Comparison of ENCODE assay signal across 15 mouse cellular contexts in the genomic region with DNA sequence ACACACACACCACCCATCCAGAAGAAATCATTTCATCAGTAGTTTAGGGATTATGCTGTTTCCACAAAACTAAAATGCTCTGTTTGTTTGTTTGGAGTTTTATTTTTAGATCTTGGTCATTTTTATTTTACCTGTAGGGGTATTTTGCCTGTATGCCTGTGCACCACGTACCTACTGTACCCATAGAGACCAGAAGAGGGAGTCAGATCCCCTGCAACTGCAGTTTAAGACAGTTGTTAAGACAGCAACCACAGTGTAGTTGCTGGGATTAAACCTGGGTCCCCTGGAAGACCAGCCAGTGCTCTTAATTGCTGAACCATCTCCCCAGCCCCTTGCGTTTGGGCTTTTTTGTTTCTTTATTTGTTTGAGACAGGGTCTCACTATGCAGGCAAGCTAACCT. TPM values are rescaled to one million over a fixed set of nuclear protein-coding genes. Genes with fewer than 3 reads are reported as not detected.
A peak's percentile ranks its signal among the peaks of the same experiment; 100 is the strongest.
DNase-seq lines count a peak whose midpoint lies in the region; ATAC-seq and TF ChIP-seq lines count a peak whose summit lies in the region.
"Had no signal": no experiment of that assay in that cellular context is flagged by ENCODE, and none has a peak within 500 bp of the region (broad histone marks: within the 10 kb centered on the region; RNA-seq: fewer than 3 reads in every experiment).

No protein-coding gene starts in this region.

- TF ChIP-seq CTCF in gastrocnemius, adult 2 months (IDR thresholded peaks at IDR 0.05): peak; percentile 53
- TF ChIP-seq CTCF in midbrain, postnatal 0 days (IDR thresholded peaks at IDR 0.05): peak; percentile 64
- TF ChIP-seq CTCF in cortical plate, adult 2 months (IDR thresholded peaks at IDR 0.05; ENCODE audit: extremely low read depth, insufficient read depth, low read length): peak; percentile 51

- H3K4me1 ChIP-seq in midbrain, postnatal 0 days (ENCODE audit: insufficient read depth, low read length): no peaks in the 10 kb centered on the region
- H3K4me1 ChIP-seq in midbrain, embryonic 15.5 days: no peaks in the 10 kb centered on the region; the same call in 1 of the 2 replicates
- H3K4me1 ChIP-seq in cortical plate, adult 2 months (ENCODE audit: control insufficient read depth, insufficient read depth, low read length): peaks cover 2% of the 10 kb centered on the region; the same call in 1 of the 2 replicates

- peaks cover 14% of the 10 kb centered on the region for H3K36me3 ChIP-seq in midbrain, postnatal 0 days (ENCODE audit: insufficient read depth, low read length)
- peaks cover 4% of the 10 kb centered on the region; the same call in 1 of the 2 replicates for H3K36me3 ChIP-seq in midbrain, embryonic 15.5 days (replicated peaks)
- H3K36me3 ChIP-seq: embryonic facial prominence, embryonic 15.5 days had no signal

- 55% methylated on average over 2 of the region's 2 CpGs for WGBS in midbrain, postnatal 0 days
- WGBS in midbrain, embryonic 15.5 days: 40% methylated on average over 2 of the region's 2 CpGs

- no peaks in the 10 kb centered on the region for H3K27me3 ChIP-seq in midbrain, postnatal 0 days (ENCODE audit: insufficient read depth, low read length)
- H3K27me3 ChIP-seq in midbrain, embryonic 15.5 days (replicated peaks): no peaks in the 10 kb centered on the region
- H3K27me3 ChIP-seq: embryonic facial prominence, embryonic 15.5 days; hindbrain, embryonic 13.5 days; neural tube, embryonic 12.5 days had no signal

- no peak overlapping the region for H3K9ac ChIP-seq in midbrain, postnatal 0 days (replicated peaks; ENCODE audit: low read length, poor library complexity, severe bottlenecking)
- no peak overlapping the region for H3K9ac ChIP-seq in midbrain, embryonic 15.5 days
- H3K9ac ChIP-seq: embryonic facial prominence, embryonic 15.5 days; hindbrain, embryonic 13.5 days; neural tube, embryonic 12.5 days had no signal

- no peak for TF ChIP-seq POLR2A in cortical plate, adult 2 months (IDR thresholded peaks at IDR 0.05; ENCODE audit: extremely low read depth, insufficient read depth, low read length)

- no peak overlapping the region for H3K4me2 ChIP-seq in midbrain, postnatal 0 days (ENCODE audit: low read depth, low read length, poor library complexity, severe bottlenecking)
- H3K4me2 ChIP-seq in midbrain, embryonic 15.5 days: no peak overlapping the region
- H3K4me2 ChIP-seq: embryonic facial prominence, embryonic 15.5 days; hindbrain, embryonic 13.5 days; neural tube, embryonic 12.5 days had no signal

- no peak overlapping the region for H3K27ac ChIP-seq in gastrocnemius, adult 2 months
- H3K27ac ChIP-seq in midbrain, postnatal 0 days (ENCODE audit: low read depth, low read length): no peak overlapping the region
- no peak overlapping the region for H3K27ac ChIP-seq in midbrain, embryonic 15.5 days
- no peak overlapping the region for H3K27ac ChIP-seq in cortical plate, adult 2 months (ENCODE audit: insufficient read depth, low read length)
- H3K27ac ChIP-seq: embryonic facial prominence, embryonic 15.5 days; hindbrain, embryonic 13.5 days; limb, embryonic 10.5 days; neural tube, embryonic 12.5 days had no signal

- H3K4me3 ChIP-seq in gastrocnemius, adult 2 months: no peak overlapping the region
- no peak overlapping the region for H3K4me3 ChIP-seq in midbrain, postnatal 0 days (ENCODE audit: low read depth, low read length)
- H3K4me3 ChIP-seq in midbrain, embryonic 15.5 days: no peak overlapping the region
- H3K4me3 ChIP-seq in cortical plate, adult 2 months (ENCODE audit: insufficient read depth, low read length): no peak overlapping the region
- H3K4me3 ChIP-seq: embryonic facial prominence, embryonic 15.5 days; hindbrain, embryonic 13.5 days; limb, embryonic 10.5 days; neural tube, embryonic 12.5 days had no signal

- H3K9me3 ChIP-seq in midbrain, postnatal 0 days (ENCODE audit: low read length): no peaks in the 10 kb centered on the region
- no peaks in the 10 kb centered on the region for H3K9me3 ChIP-seq in midbrain, embryonic 15.5 days
- H3K9me3 ChIP-seq: embryonic facial prominence, embryonic 15.5 days; hindbrain, embryonic 13.5 days; limb, embryonic 10.5 days; neural tube, embryonic 12.5 days had no signal

- no peak for DNase-seq in gastrocnemius, adult 2 months
- DNase-seq in gastrocnemius, postnatal 25 days: no peak
- DNase-seq in midbrain, postnatal 0 days (ENCODE audit: low spot score): peak; percentile 30
- no peak for DNase-seq in layer of hippocampus, adult 8-10 months (ENCODE audit: low spot score in 2 of 2)
- no peak for DNase-seq in thymus, postnatal 14 days
- no peak for DNase-seq in thymus, postnatal 4 days
- DNase-seq: gastrocnemius, postnatal 10 days; right cerebral cortex, postnatal 14 days had no signal

- no peak for ATAC-seq in midbrain, postnatal 0 days (ENCODE audit: low FRiP score)
- no peak for ATAC-seq in midbrain, embryonic 15.5 days (replicated peaks)
- ATAC-seq: activated CD4-positive, CD25-positive, alpha-beta regulatory T cell, adult 4 months had no signal

- intact Hi-C loops in gastrocnemius, adult 2 months (cut with DNase I): no loop called here

RNA-seq across cellular contexts. Expression of gene Mpp2, which starts 19.3 kb away (rescaled TPM):
- total RNA-seq in gastrocnemius, adult 2 months (2021): 1 to 10 TPM; 1.2 TPM
- total RNA-seq in gastrocnemius, postnatal 25 days (2021): 1 to 10 TPM; 1.2 to 2.1 TPM
- 59.1 and 68.4 TPM in 2 replicates for total RNA-seq in midbrain, postnatal 0 days (2014; rRNA removed)
- 33.9 and 40.7 TPM in 2 replicates for polyA plus RNA-seq in midbrain, postnatal 0 days (2015; fragmentation: Nextera tagmentation; extraction: Ambion mirVana)
- 33.4 and 36.4 TPM in 2 replicates for polyA plus RNA-seq in midbrain, embryonic 15.5 days (2015; fragmentation: Nextera tagmentation; extraction: Ambion mirVana)
- polyA plus RNA-seq in cortical plate, adult 2 months (2012; rRNA removed): 128 and 133 TPM in 2 replicates
- 100 to 1,000 TPM; 118 to 152 (median 135) TPM for total RNA-seq in layer of hippocampus, adult 8-10 months (2022)

RNA-seq across cellular contexts. Expression of gene Cd300lg, which starts 27.7 kb away (rescaled TPM):
- 10 to 100 TPM; 17.6 to 18.9 TPM for total RNA-seq in gastrocnemius, adult 2 months (2021)
- total RNA-seq in gastrocnemius, postnatal 25 days (2021): 10 to 100 TPM; 13.1 to 16.5 TPM
- 0.14 TPM in 1 of 2 replicates, not detected in the other for total RNA-seq in midbrain, postnatal 0 days (2014; rRNA removed)
- 0.25 TPM in 2 replicates for polyA plus RNA-seq in midbrain, postnatal 0 days (2015; fragmentation: Nextera tagmentation; extraction: Ambion mirVana)
- 0.31 and 0.43 TPM in 2 replicates for polyA plus RNA-seq in midbrain, embryonic 15.5 days (2015; fragmentation: Nextera tagmentation; extraction: Ambion mirVana)
- polyA plus RNA-seq in cortical plate, adult 2 months (2012; rRNA removed): 0.15 and 0.19 TPM in 2 replicates
- not detected for total RNA-seq in layer of hippocampus, adult 8-10 months (2022)

RNA-seq across cellular contexts. Expression of gene Ppy, which starts 32.1 kb away (rescaled TPM):
- not detected for total RNA-seq in gastrocnemius, adult 2 months (2021)
- not detected for total RNA-seq in gastrocnemius, postnatal 25 days (2021)
- total RNA-seq in midbrain, postnatal 0 days (2014; rRNA removed): not detected in 2 replicates
- polyA plus RNA-seq in midbrain, postnatal 0 days (2015; fragmentation: Nextera tagmentation; extraction: Ambion mirVana): not detected in 2 replicates
- polyA plus RNA-seq in midbrain, embryonic 15.5 days (2015; fragmentation: Nextera tagmentation; extraction: Ambion mirVana): not detected in 2 replicates
- not detected in 2 replicates for polyA plus RNA-seq in cortical plate, adult 2 months (2012; rRNA removed)
- total RNA-seq in layer of hippocampus, adult 8-10 months (2022): not detected
- total RNA-seq: gastrocnemius, postnatal 10 days had no signal
- polyA plus RNA-seq: activated CD4-positive, CD25-positive, alpha-beta regulatory T cell, adult 4 months; embryonic facial prominence, embryonic 15.5 days; hindbrain, embryonic 13.5 days; limb, embryonic 10.5 days; neural tube, embryonic 12.5 days had no signal

RNA-seq across cellular contexts. Expression of gene Pyy, which starts 38.7 kb away (rescaled TPM):
- not detected for total RNA-seq in gastrocnemius, adult 2 months (2021)
- not detected for total RNA-seq in gastrocnemius, postnatal 25 days (2021)
- not detected in 2 replicates for total RNA-seq in midbrain, postnatal 0 days (2014; rRNA removed)
- not detected in 2 replicates for polyA plus RNA-seq in midbrain, postnatal 0 days (2015; fragmentation: Nextera tagmentation; extraction: Ambion mirVana)
- not detected in 2 replicates for polyA plus RNA-seq in midbrain, embryonic 15.5 days (2015; fragmentation: Nextera tagmentation; extraction: Ambion mirVana)
- not detected in 2 replicates for polyA plus RNA-seq in cortical plate, adult 2 months (2012; rRNA removed)
- total RNA-seq in layer of hippocampus, adult 8-10 months (2022): not detected
- total RNA-seq: gastrocnemius, postnatal 10 days had no signal
- polyA plus RNA-seq: activated CD4-positive, CD25-positive, alpha-beta regulatory T cell, adult 4 months; embryonic facial prominence, embryonic 15.5 days; limb, embryonic 10.5 days; neural tube, embryonic 12.5 days had no signal

RNA-seq across cellular contexts. Expression of gene Mpp3, which starts 40.7 kb away (rescaled TPM):
- total RNA-seq in gastrocnemius, adult 2 months (2021): 10 to 100 TPM; 19.4 to 34.7 TPM
- 10 to 100 TPM; 17.6 to 29.5 TPM for total RNA-seq in gastrocnemius, postnatal 25 days (2021)
- 68.2 and 71.9 TPM in 2 replicates for total RNA-seq in midbrain, postnatal 0 days (2014; rRNA removed)
- polyA plus RNA-seq in midbrain, postnatal 0 days (2015; fragmentation: Nextera tagmentation; extraction: Ambion mirVana): 53.9 and 54.7 TPM in 2 replicates
- 60.1 and 62.9 TPM in 2 replicates for polyA plus RNA-seq in midbrain, embryonic 15.5 days (2015; fragmentation: Nextera tagmentation; extraction: Ambion mirVana)
- polyA plus RNA-seq in cortical plate, adult 2 months (2012; rRNA removed): 57.9 and 60.4 TPM in 2 replicates
- total RNA-seq in layer of hippocampus, adult 8-10 months (2022): 100 to 1,000 TPM in 1 of 4 experiments, 10 to 100 TPM in 3; 88.8 to 102 (median 95.8) TPM

Comparison
In these comparisons a context has a peak if more than half of its experiments do, and no peak if none do; other contexts are left out.
1. RNA of gene Mpp2, which starts 19.3 kb away (total RNA-seq): 118 to 152 TPM in layer of hippocampus, adult 8-10 months and 59.1 to 68.4 TPM in midbrain, postnatal 0 days; 1.2 to 2.1 TPM in gastrocnemius, postnatal 25 days and 1.2 TPM in gastrocnemius, adult 2 months; every median in the first group is over 10 times any median in the second.
2. RNA of gene Cd300lg, which starts 27.7 kb away (total RNA-seq): 17.6 to 18.9 TPM in gastrocnemius, adult 2 months and 13.1 to 16.5 TPM in gastrocnemius, postnatal 25 days; not detected in layer of hippocampus, adult 8-10 months and 0.14 TPM in midbrain, postnatal 0 days; every median in the first group is over 10 times any median in the second.
3. Peak in every context shown above with its lines, with median percentiles within 50 percentile points of each other: CTCF ChIP-seq.